Mouse (Mus musculus) urinary bladder, postnatal 25 days (tissue): ENCODE data around the gene Tmem41a.

Experiments
- DNase-seq: peaks from one replicate; pipeline ENCODE4 v3.0.0; 2022; ENCODE audit warnings: low spot score

The Tmem41a gene

DNA sequence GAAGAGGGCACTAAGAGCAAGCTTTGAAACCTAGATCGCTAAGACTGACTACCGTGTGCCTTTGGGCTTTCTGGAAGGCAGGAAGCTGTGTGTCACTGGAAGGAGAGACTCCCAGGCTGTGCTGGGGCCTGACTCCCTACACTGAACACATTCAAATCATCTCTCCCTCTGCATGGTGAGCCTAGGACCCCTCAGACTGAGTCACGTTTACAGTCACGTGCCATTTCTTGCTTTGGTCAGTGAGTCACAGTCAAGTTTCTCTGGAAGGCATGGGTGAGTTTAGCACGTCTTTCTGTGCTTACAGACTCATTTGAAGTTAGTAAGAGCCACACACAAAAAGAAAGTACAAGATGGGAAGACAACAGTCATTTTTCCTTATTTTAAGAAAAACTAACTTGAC lies 46.1 kb downstream of the Tmem41a start:
- DNase-seq: no peak

DNA sequence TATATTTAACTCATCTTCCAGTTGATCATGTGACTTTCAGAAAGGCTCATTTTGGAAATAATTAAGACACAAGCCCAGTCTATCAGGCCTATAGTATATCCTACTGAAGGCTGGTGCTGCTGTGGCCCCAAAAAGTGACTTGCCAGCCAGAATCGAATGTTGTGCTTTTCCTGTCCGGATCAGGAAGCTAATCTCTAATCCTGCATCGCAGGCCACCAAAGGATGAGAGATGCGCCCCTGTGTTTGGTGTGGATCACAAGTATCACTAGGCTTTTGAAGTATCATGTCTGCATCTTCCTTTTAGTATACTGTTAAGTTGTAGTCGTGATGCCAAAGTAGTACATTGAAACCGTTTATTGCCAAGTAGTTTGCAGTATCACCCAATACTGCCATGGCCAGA lies 53.5 kb downstream of the Tmem41a start:
- DNase-seq: no peak

DNA sequence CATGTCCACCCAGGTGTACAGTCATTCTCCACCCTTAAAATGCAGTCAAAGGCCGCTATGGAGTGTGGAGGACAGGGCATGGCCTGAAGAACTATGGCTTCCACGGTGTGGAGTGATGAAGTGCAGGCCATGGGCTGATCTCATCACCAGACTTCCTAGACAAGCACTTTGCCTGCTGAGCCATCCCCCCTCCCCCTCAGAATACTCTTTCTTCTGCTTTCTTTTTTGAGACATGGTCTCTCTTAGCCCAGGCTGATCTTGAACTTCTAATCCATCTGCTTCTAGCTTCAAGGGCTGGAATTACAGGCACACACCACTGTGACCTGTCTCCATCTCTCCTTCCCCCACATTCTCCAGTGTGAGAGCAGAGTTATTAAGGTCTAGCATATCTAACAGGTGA lies 59.8 kb downstream of the Tmem41a start:
- no peak for DNase-seq
